30 mouse cellular contexts compared by ENCODE assay signal in the genomic region with DNA sequence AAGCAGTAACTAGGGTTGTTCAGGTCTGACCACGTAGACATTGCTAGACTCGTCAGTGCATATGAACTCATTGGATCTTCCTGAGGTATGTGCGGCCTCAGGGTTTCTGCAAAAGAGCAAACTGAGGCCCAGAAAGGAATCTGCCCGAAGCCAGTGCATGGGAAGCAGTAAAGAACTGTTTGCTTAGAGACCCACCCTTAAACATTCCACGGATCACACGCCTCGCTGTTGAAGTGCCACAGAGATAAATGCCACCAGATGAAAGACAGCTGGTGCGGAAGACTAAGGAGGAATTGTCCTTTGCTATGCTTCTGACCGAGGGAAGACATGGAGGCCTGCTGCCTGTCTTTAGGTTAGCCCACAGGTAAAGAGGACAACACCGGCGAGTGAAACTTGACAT.
DNase-seq lines count a peak whose midpoint lies in the region; ATAC-seq and TF ChIP-seq lines count a peak whose summit lies in the region.
"Had no signal": no experiment of that assay in that cellular context is flagged by ENCODE, and none has a peak within 500 bp of the region (broad histone marks: within the 10 kb centered on the region; RNA-seq: fewer than 3 reads in every experiment).

No protein-coding gene starts in this region.

- peak; percentile 82 for DNase-seq in heart, embryonic 10.5 days (ENCODE audit: low spot score)
- DNase-seq in heart, adult 9 months (ENCODE audit: low spot score in 2 of 2), result no peak
- DNase-seq in lung, postnatal 36 days, result peak; percentile 11
- DNase-seq in lung, adult 2 months, result no peak
- DNase-seq in spleen, postnatal 36 days (ENCODE audit: low spot score in 2 of 2), result no peak
- no peak for DNase-seq in right cerebral cortex, postnatal 14 days
- DNase-seq: adrenal gland, postnatal 10 days; B cell, adult 2 months; cerebellum, adult 18-20 months; cerebellum, adult 9-11 months; cerebellum, postnatal 25 days; gastrocnemius, adult 2 months; gastrocnemius, postnatal 14 days; heart, adult 11 months; heart, postnatal 10 days; heart, postnatal 36 days; kidney, adult 18-20 months had no signal

- H3K4me2 ChIP-seq in intestine, embryonic 15.5 days (replicated peaks), result no peak overlapping the region
- H3K4me2 ChIP-seq: embryonic facial prominence, embryonic 13.5 days; forebrain, embryonic 13.5 days; heart, embryonic 11.5 days; heart, embryonic 15.5 days; hindbrain, embryonic 13.5 days had no signal

- no peaks in the 10 kb centered on the region for H3K9me3 ChIP-seq in heart, embryonic 10.5 days
- no peaks in the 10 kb centered on the region for H3K9me3 ChIP-seq in intestine, embryonic 15.5 days
- H3K9me3 ChIP-seq: embryonic facial prominence, embryonic 13.5 days; forebrain, embryonic 10.5 days; forebrain, embryonic 13.5 days; G1E; heart, embryonic 15.5 days; hindbrain, embryonic 10.5 days; hindbrain, embryonic 13.5 days had no signal

- H3K9ac ChIP-seq in intestine, embryonic 15.5 days, result no peak overlapping the region
- H3K9ac ChIP-seq: embryonic facial prominence, embryonic 13.5 days; forebrain, embryonic 13.5 days; heart, embryonic 15.5 days; hindbrain, embryonic 13.5 days had no signal

- peak overlapping the region; percentile 39; the same call in 1 of the 2 replicates for H3K27ac ChIP-seq in heart, embryonic 10.5 days
- no peak overlapping the region for H3K27ac ChIP-seq in intestine, embryonic 15.5 days
- H3K27ac ChIP-seq: embryonic facial prominence, embryonic 13.5 days; forebrain, embryonic 10.5 days; forebrain, embryonic 13.5 days; gastrocnemius, adult 2 months; heart, embryonic 15.5 days; hindbrain, embryonic 10.5 days; hindbrain, embryonic 13.5 days had no signal

- no peaks in the 10 kb centered on the region for H3K36me3 ChIP-seq in heart, embryonic 10.5 days
- H3K36me3 ChIP-seq in intestine, embryonic 15.5 days, result no peaks in the 10 kb centered on the region
- H3K36me3 ChIP-seq: embryonic facial prominence, embryonic 13.5 days; forebrain, embryonic 10.5 days; G1E; heart, embryonic 15.5 days; hindbrain, embryonic 10.5 days; hindbrain, embryonic 13.5 days had no signal

- no peak for TF ChIP-seq CTCF in lung, adult 2 months (IDR thresholded peaks at IDR 0.05; ENCODE audit: insufficient read depth, low read length)

- peak; percentile 71 for ATAC-seq in intestine, embryonic 15.5 days
- ATAC-seq: activated CD4-positive, CD25-positive, alpha-beta regulatory T cell, adult 4 months; forebrain, embryonic 13.5 days; forebrain, embryonic 16.5 days had no signal

- TF ChIP-seq POLR2A in lung, adult 2 months (IDR thresholded peaks at IDR 0.05; ENCODE audit: borderline replicate concordance, extremely low read depth, low read depth, low read length), result no peak

- peaks cover 6% of the 10 kb centered on the region for H3K4me1 ChIP-seq in heart, embryonic 10.5 days
- H3K4me1 ChIP-seq in lung, adult 2 months (ENCODE audit: control insufficient read depth, insufficient read depth, low read length), result peaks cover 3% of the 10 kb centered on the region
- H3K4me1 ChIP-seq in intestine, embryonic 15.5 days (replicated peaks), result peaks cover 5% of the 10 kb centered on the region
- H3K4me1 ChIP-seq: forebrain, embryonic 13.5 days; hindbrain, embryonic 10.5 days had no signal

- no peaks in the 10 kb centered on the region for H3K27me3 ChIP-seq in heart, embryonic 10.5 days (ENCODE audit: insufficient read depth, poor library complexity, severe bottlenecking)
- no peaks in the 10 kb centered on the region for H3K27me3 ChIP-seq in intestine, embryonic 15.5 days (replicated peaks)
- H3K27me3 ChIP-seq: CH12.LX; embryonic facial prominence, embryonic 13.5 days; forebrain, embryonic 13.5 days; heart, embryonic 15.5 days; hindbrain, embryonic 13.5 days; Patski had no signal

- no peak overlapping the region for H3K4me3 ChIP-seq in heart, embryonic 10.5 days
- no peak overlapping the region for H3K4me3 ChIP-seq in lung, adult 2 months (replicated peaks; ENCODE audit: extremely low read depth, low read depth, low read length)
- no peak overlapping the region for H3K4me3 ChIP-seq in intestine, embryonic 15.5 days (replicated peaks)
- H3K4me3 ChIP-seq: embryonic facial prominence, embryonic 13.5 days; forebrain, embryonic 10.5 days; forebrain, embryonic 13.5 days; gastrocnemius, adult 2 months; heart, embryonic 15.5 days; hindbrain, embryonic 10.5 days; hindbrain, embryonic 13.5 days had no signal

- WGBS in heart, embryonic 10.5 days, result 39% methylated on average over 11 of the region's 11 CpGs
- 70% methylated on average over 11 of the region's 11 CpGs for WGBS in lung, adult 2 months
- 48% methylated on average over 11 of the region's 11 CpGs for WGBS in intestine, embryonic 15.5 days

Comparison
In these comparisons a context has a peak if more than half of its experiments do, and no peak if none do; other contexts are left out.
1. DNase-seq: peak in heart, embryonic 10.5 days (single experiment) and lung, postnatal 36 days (single experiment); none in heart, adult 9 months (0 of 2), lung, adult 2 months (single experiment), spleen, postnatal 36 days (0 of 2) and right cerebral cortex, postnatal 14 days (single experiment).